Mouse (Mus musculus) cerebellum, postnatal 36 days (tissue): ENCODE measurements around the gene Slc6a3.
A peak's percentile ranks its signal among the peaks of the same experiment; 100 is the strongest.

Experiments used
- DNase-seq, 2 experiments: peaks; one replicate each; pipeline ENCODE4 v3.0.0; 2021 to 2022; ENCODE audit warnings: mixed read lengths in 2 of 2

The Slc6a3 gene

GRCm38 (mm10) chr13:73536403-73536821, at the start of gene Slc6a3:
Slc6a3 (plus strand) TSS chr13:73536747.
- no peak for DNase-seq

GRCm38 (mm10) chr13:73488105-73488504, 48.4 kb upstream of the Slc6a3 start:
- DNase-seq, result no peak

- DNase-seq, result no peak
Measured at GRCm38 (mm10) chr13:73488707-73489106, 47.8 kb upstream of the Slc6a3 start.

- DNase-seq, result no peak
Measured at GRCm38 (mm10) chr13:73489986-73490385, 46.6 kb upstream of the Slc6a3 start.

- DNase-seq, result peak; percentile 75 to 76
Measured at GRCm38 (mm10) chr13:73490564-73491170, 45.9 kb upstream of the Slc6a3 start.

- no peak for DNase-seq
Measured at GRCm38 (mm10) chr13:73493183-73493582, 43.4 kb upstream of the Slc6a3 start.

GRCm38 (mm10) chr13:73494528-73494927, 42.0 kb upstream of the Slc6a3 start:
- no peak for DNase-seq

- DNase-seq, result no peak
Measured at GRCm38 (mm10) chr13:73496137-73496536, 40.4 kb upstream of the Slc6a3 start.

- DNase-seq, result no peak
Measured at GRCm38 (mm10) chr13:73499893-73500604, 36.5 kb upstream of the Slc6a3 start.

- no peak for DNase-seq
Measured at GRCm38 (mm10) chr13:73502719-73503118, 33.8 kb upstream of the Slc6a3 start.

GRCm38 (mm10) chr13:73505686-73506467, 30.7 kb upstream of the Slc6a3 start:
- peak; percentile 83 to 86 for DNase-seq

GRCm38 (mm10) chr13:73508817-73509550, 27.6 kb upstream of the Slc6a3 start:
- DNase-seq, result no peak

- peak; percentile 47 to 55 for DNase-seq
Measured at GRCm38 (mm10) chr13:73509869-73510268, 26.7 kb upstream of the Slc6a3 start.

GRCm38 (mm10) chr13:73512776-73513673, 23.5 kb upstream of the Slc6a3 start:
- DNase-seq, result peak; percentile 68 to 82

GRCm38 (mm10) chr13:73516886-73517285, 19.7 kb upstream of the Slc6a3 start:
- DNase-seq, result no peak

GRCm38 (mm10) chr13:73533716-73534115, 2.8 kb upstream of the Slc6a3 start:
- DNase-seq, result no peak

- DNase-seq, result no peak
Measured at GRCm38 (mm10) chr13:73535287-73535686, 1.3 kb upstream of the Slc6a3 start.

- no peak for DNase-seq
Measured at GRCm38 (mm10) chr13:73536824-73537223, 277 bp downstream of the Slc6a3 start.

GRCm38 (mm10) chr13:73564201-73564600, 27.7 kb downstream of the Slc6a3 start:
- DNase-seq, result no peak

GRCm38 (mm10) chr13:73575051-73575450, 38.5 kb downstream of the Slc6a3 start:
- no peak for DNase-seq

GRCm38 (mm10) chr13:73577277-73577676, 40.7 kb downstream of the Slc6a3 start:
- DNase-seq, result no peak

GRCm38 (mm10) chr13:73591488-73591887, 54.9 kb downstream of the Slc6a3 start:
- DNase-seq, result no peak
